In genomic region chr2:146824043-146824442, GRCm38 (mm10) we compare ENCODE assay signal across 19 mouse cellular contexts. TPM values are rescaled to one million over a fixed set of nuclear protein-coding genes. Genes with fewer than 3 reads are reported as not detected.
A peak's percentile ranks its signal among the peaks of the same experiment; 100 is the strongest.
DNase-seq lines count a peak whose midpoint lies in the region; ATAC-seq and TF ChIP-seq lines count a peak whose summit lies in the region.
"Had no signal": no experiment of that assay in that cellular context is flagged by ENCODE, and none has a peak within 500 bp of the region (broad histone marks: within the 10 kb centered on the region; RNA-seq: fewer than 3 reads in every experiment).

No protein-coding gene starts in this region.

- H3K4me3 ChIP-seq in heart, embryonic 15.5 days, result no peak overlapping the region
- peak overlapping the region; percentile 50 for H3K4me3 ChIP-seq in E14TG2a.4 (replicated peaks; ENCODE audit: low read length)
- no peak overlapping the region for H3K4me3 ChIP-seq in forebrain, embryonic 14.5 days (ENCODE audit: low read depth, low read length)
- H3K4me3 ChIP-seq in hindbrain, embryonic 15.5 days, result no peak overlapping the region
- no peak overlapping the region for H3K4me3 ChIP-seq in liver, embryonic 11.5 days (ENCODE audit: low read depth, low read length)
- H3K4me3 ChIP-seq: liver, embryonic 13.5 days; megakaryocyte, embryonic 14.5 days had no signal

- peak overlapping the region; percentile 48; the same call in 1 of the 2 replicates for H3K4me2 ChIP-seq in heart, embryonic 15.5 days
- H3K4me2 ChIP-seq in forebrain, embryonic 14.5 days (ENCODE audit: low read length), result 0 out of 2 replicates have a peak overlapping the region, but pooled peaks have one; percentile 23
- H3K4me2 ChIP-seq in hindbrain, embryonic 15.5 days, result peak overlapping the region; percentile 25
- no peak overlapping the region for H3K4me2 ChIP-seq in liver, embryonic 11.5 days
- H3K4me2 ChIP-seq: liver, embryonic 13.5 days had no signal

- no peaks in the 10 kb centered on the region for H3K9me3 ChIP-seq in heart, embryonic 15.5 days (replicated peaks)
- 0 out of 2 replicates have a peak, but pooled peaks cover 7% of the 10 kb centered on the region for H3K9me3 ChIP-seq in E14TG2a.4 (ENCODE audit: low read length)
- H3K9me3 ChIP-seq in forebrain, embryonic 14.5 days (replicated peaks; ENCODE audit: control insufficient read depth, low read length), result no peaks in the 10 kb centered on the region
- H3K9me3 ChIP-seq in hindbrain, embryonic 15.5 days, result no peaks in the 10 kb centered on the region
- H3K9me3 ChIP-seq in liver, embryonic 11.5 days (ENCODE audit: control insufficient read depth, low read length), result no peaks in the 10 kb centered on the region
- H3K9me3 ChIP-seq: G1E; liver, embryonic 13.5 days; megakaryocyte, embryonic 14.5 days had no signal

- TF ChIP-seq CTCF in E14TG2a.4 (conservative IDR thresholded peaks at IDR 0.05; ENCODE audit: low read length), result no peak

- H3K4me1 ChIP-seq in heart, embryonic 15.5 days (replicated peaks), result peaks cover 10% of the 10 kb centered on the region
- peaks cover 23% of the 10 kb centered on the region for H3K4me1 ChIP-seq in E14TG2a.4 (replicated peaks; ENCODE audit: low read depth, low read length)
- peaks cover 10% of the 10 kb centered on the region for H3K4me1 ChIP-seq in forebrain, embryonic 14.5 days (ENCODE audit: control insufficient read depth, insufficient read depth, low read length)
- peaks cover 6% of the 10 kb centered on the region for H3K4me1 ChIP-seq in hindbrain, embryonic 15.5 days (replicated peaks)
- H3K4me1 ChIP-seq in liver, embryonic 11.5 days (replicated peaks; ENCODE audit: control insufficient read depth, insufficient read depth, low read length), result no peaks in the 10 kb centered on the region
- H3K4me1 ChIP-seq: liver, embryonic 13.5 days; megakaryocyte, embryonic 14.5 days had no signal

- no peaks in the 10 kb centered on the region for H3K36me3 ChIP-seq in heart, embryonic 15.5 days
- H3K36me3 ChIP-seq in E14TG2a.4 (ENCODE audit: insufficient read depth, low read length), result no peaks in the 10 kb centered on the region
- no peaks in the 10 kb centered on the region for H3K36me3 ChIP-seq in forebrain, embryonic 14.5 days (ENCODE audit: control insufficient read depth, insufficient read depth, low read length)
- H3K36me3 ChIP-seq in hindbrain, embryonic 15.5 days, result no peaks in the 10 kb centered on the region
- no peaks in the 10 kb centered on the region for H3K36me3 ChIP-seq in liver, embryonic 11.5 days (ENCODE audit: control insufficient read depth, insufficient read depth, low read length)
- H3K36me3 ChIP-seq: G1E; liver, embryonic 13.5 days had no signal

- no peak overlapping the region for H3K9ac ChIP-seq in heart, embryonic 15.5 days
- H3K9ac ChIP-seq in forebrain, embryonic 14.5 days (ENCODE audit: low read length), result no peak overlapping the region
- no peak overlapping the region for H3K9ac ChIP-seq in hindbrain, embryonic 15.5 days
- H3K9ac ChIP-seq in liver, embryonic 11.5 days (ENCODE audit: low read depth, low read length), result no peak overlapping the region
- H3K9ac ChIP-seq: liver, embryonic 13.5 days had no signal

- ATAC-seq in heart, embryonic 15.5 days (replicated peaks; ENCODE audit: insufficient number of reproducible peaks, insufficient read depth, low FRiP score, low read depth), result no peak
- ATAC-seq in forebrain, embryonic 14.5 days, result peak; percentile 44; the same call in 1 of the 2 replicates
- no peak for ATAC-seq in hindbrain, embryonic 15.5 days (ENCODE audit: low FRiP score, low read depth)
- ATAC-seq in liver, embryonic 11.5 days (replicated peaks; ENCODE audit: low FRiP score), result no peak
- ATAC-seq: intestine, postnatal 0 days had no signal

- no peak overlapping the region for H3K27ac ChIP-seq in heart, embryonic 15.5 days
- no peak overlapping the region for H3K27ac ChIP-seq in forebrain, embryonic 14.5 days (ENCODE audit: low read depth, low read length)
- H3K27ac ChIP-seq in hindbrain, embryonic 15.5 days (replicated peaks), result no peak overlapping the region
- H3K27ac ChIP-seq in liver, embryonic 11.5 days (ENCODE audit: low read depth, low read length), result no peak overlapping the region
- H3K27ac ChIP-seq: liver, embryonic 13.5 days had no signal

- WGBS in heart, embryonic 15.5 days, result 65% methylated on average over 8 of the region's 8 CpGs
- WGBS in forebrain, embryonic 14.5 days, result 49% methylated on average over 8 of the region's 8 CpGs
- 28% methylated on average over 8 of the region's 8 CpGs for WGBS in hindbrain, embryonic 15.5 days
- 72% methylated on average over 8 of the region's 8 CpGs for WGBS in liver, embryonic 11.5 days

- peaks cover 29% of the 10 kb centered on the region for H3K27me3 ChIP-seq in heart, embryonic 15.5 days
- peaks cover 44% of the 10 kb centered on the region for H3K27me3 ChIP-seq in E14TG2a.4 (ENCODE audit: insufficient read depth, low read length)
- H3K27me3 ChIP-seq in forebrain, embryonic 14.5 days (replicated peaks; ENCODE audit: control insufficient read depth, insufficient read depth, low read length), result peaks cover 18% of the 10 kb centered on the region
- peaks cover 19% of the 10 kb centered on the region for H3K27me3 ChIP-seq in hindbrain, embryonic 15.5 days
- H3K27me3 ChIP-seq in liver, embryonic 11.5 days (replicated peaks; ENCODE audit: control insufficient read depth, insufficient read depth, low read length), result no peaks in the 10 kb centered on the region

- DNase-seq in heart, adult 11 months, result no peak
- DNase-seq in forebrain, embryonic 14.5 days (ENCODE audit: low spot score), result no peak
- no peak for DNase-seq in liver, embryonic 11.5 days (ENCODE audit: low spot score)
- DNase-seq in spleen, adult 12 weeks (ENCODE audit: low spot score), result no peak
- DNase-seq in cerebellum, postnatal 25 days, result no peak
- DNase-seq: cerebellum, adult 11-12 months; gastrocnemius, postnatal 25 days; heart, postnatal 36 days; kidney, postnatal 10 days; layer of hippocampus, adult 9-11 months; liver, embryonic 13.5 days; lung, postnatal 10 days; thymus, postnatal 14 days had no signal

RNA-seq across cellular contexts. Expression of gene Kiz, which starts 31.6 kb away (rescaled TPM):
- polyA plus RNA-seq in heart, embryonic 15.5 days (2015; fragmentation: Nextera tagmentation; extraction: Ambion mirVana), result 27.9 and 30.2 TPM in 2 replicates
- polyA plus RNA-seq in forebrain, embryonic 14.5 days (2014; fragmentation: Nextera tagmentation; extraction: Ambion mirVana), result 28.7 and 30.5 TPM in 2 replicates
- polyA plus RNA-seq in hindbrain, embryonic 15.5 days (2015; fragmentation: Nextera tagmentation; extraction: Ambion mirVana), result 22.1 and 24.5 TPM in 2 replicates
- polyA plus RNA-seq in liver, embryonic 11.5 days (2014; fragmentation: Nextera tagmentation; extraction: Ambion mirVana), result 17.2 and 22.3 TPM in 2 replicates
